ENCODE assay signal across 8 mouse cellular contexts in the genomic region with DNA sequence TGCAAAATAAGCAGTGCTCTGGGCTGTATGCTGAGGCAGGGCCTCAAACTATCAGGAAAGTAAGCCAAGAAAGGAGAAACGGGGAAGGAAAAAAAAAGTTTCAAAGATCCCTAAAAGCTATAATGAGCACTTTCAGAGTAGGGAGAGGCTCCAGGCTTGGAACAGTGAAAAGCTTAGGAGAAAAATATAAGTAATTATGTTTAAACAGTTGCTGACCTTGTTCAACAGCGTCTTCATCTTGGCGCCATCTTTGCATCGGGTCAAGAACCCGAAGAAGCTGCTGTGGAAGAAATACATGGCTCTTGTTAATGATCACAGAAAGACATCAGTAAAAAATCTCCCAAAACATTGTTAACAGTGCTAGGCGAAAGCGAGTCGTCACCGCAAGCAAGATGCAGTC. TPM values are rescaled to one million over a fixed set of nuclear protein-coding genes. Genes with fewer than 3 reads are reported as not detected.
DNase-seq lines count a peak whose midpoint lies in the region; ATAC-seq lines count a peak whose summit lies in the region.

No protein-coding gene starts in this region.

- no peak for DNase-seq in heart, postnatal 25 days (ENCODE audit: low spot score)
- DNase-seq in NIH3T3 (ENCODE audit: low read depth) = peak; percentile 18
- peak; percentile 6 for DNase-seq in gonadal fat pad, adult 2 months (ENCODE audit: low read depth)
- no peak for DNase-seq in ovary, postnatal 36 days (ENCODE audit: low spot score)
- DNase-seq in right cerebral cortex, postnatal 25 days = no peak
- no peak for DNase-seq in right cerebral cortex, postnatal 36 days (ENCODE audit: low spot score in 2 of 2)

- peak overlapping the region; percentile 52 for H3K4me3 ChIP-seq in heart, embryonic 12.5 days
- peak overlapping the region; percentile 61 for H3K4me3 ChIP-seq in liver, embryonic 16.5 days (ENCODE audit: low read depth, low read length)

- H3K27ac ChIP-seq in heart, embryonic 12.5 days (ENCODE audit: poor library complexity, severe bottlenecking) = peak overlapping the region; percentile 47
- peak overlapping the region; percentile 55 for H3K27ac ChIP-seq in liver, embryonic 16.5 days (ENCODE audit: low read length)

- H3K4me1 ChIP-seq in heart, embryonic 12.5 days (replicated peaks) = no peaks in the 10 kb centered on the region
- no peaks in the 10 kb centered on the region for H3K4me1 ChIP-seq in liver, embryonic 16.5 days (ENCODE audit: control insufficient read depth, low read depth, low read length)

- H3K4me2 ChIP-seq in heart, embryonic 12.5 days = peak overlapping the region; percentile 39
- H3K4me2 ChIP-seq in liver, embryonic 16.5 days (ENCODE audit: low read depth, low read length) = peak overlapping the region; percentile 32; the same call in 1 of the 2 replicates

- no peaks in the 10 kb centered on the region for H3K9me3 ChIP-seq in heart, embryonic 12.5 days (replicated peaks)
- no peaks in the 10 kb centered on the region for H3K9me3 ChIP-seq in liver, embryonic 16.5 days (replicated peaks; ENCODE audit: control insufficient read depth, low read length)

- 0% methylated on average over 9 of the region's 9 CpGs for WGBS in heart, embryonic 12.5 days
- WGBS in liver, embryonic 16.5 days (ENCODE audit: insufficient replicate concordance) = 6% methylated on average over 3 of the region's 9 CpGs

- H3K27me3 ChIP-seq in heart, embryonic 12.5 days (replicated peaks) = no peaks in the 10 kb centered on the region
- H3K27me3 ChIP-seq in liver, embryonic 16.5 days (ENCODE audit: control insufficient read depth, insufficient read depth, low read depth, low read length) = no peaks in the 10 kb centered on the region

- H3K36me3 ChIP-seq in heart, embryonic 12.5 days = no peaks in the 10 kb centered on the region
- H3K36me3 ChIP-seq in liver, embryonic 16.5 days (ENCODE audit: control insufficient read depth, insufficient read depth) = no peaks in the 10 kb centered on the region

- peak overlapping the region; percentile 67 for H3K9ac ChIP-seq in heart, embryonic 12.5 days
- peak overlapping the region; percentile 59 for H3K9ac ChIP-seq in liver, embryonic 16.5 days (ENCODE audit: low read depth, low read length)

- intact Hi-C loops in heart, postnatal 25 days (cut with DNase I) = no loop called here

- ATAC-seq in heart, embryonic 12.5 days (ENCODE audit: insufficient number of reproducible peaks, low FRiP score) = no peak
- no peak for ATAC-seq in liver, embryonic 16.5 days (ENCODE audit: low read depth)

RNA-seq across cellular contexts. Expression of gene Uty, which starts 0.6 kb away (rescaled TPM):
- polyA plus RNA-seq in heart, embryonic 12.5 days (2016; fragmentation: Nextera tagmentation; extraction: Ambion mirVana) = 11.0 and 11.3 TPM in 2 replicates
- 10 to 100 TPM in 1 of 2 experiments, not detected in 1; 20.0 TPM for total RNA-seq in heart, postnatal 25 days (2021)
- 5.6 and 6.9 TPM in 2 replicates for polyA plus RNA-seq in gonadal fat pad, adult 2 months (2012; rRNA removed)
- polyA plus RNA-seq in liver, embryonic 16.5 days (2015; fragmentation: Nextera tagmentation; extraction: Ambion mirVana) = 2.0 and 4.9 TPM in 2 replicates

RNA-seq across cellular contexts. Expression of gene Ddx3y, which starts 41.5 kb away (rescaled TPM):
- 19.4 and 20.8 TPM in 2 replicates for polyA plus RNA-seq in heart, embryonic 12.5 days (2016; fragmentation: Nextera tagmentation; extraction: Ambion mirVana)
- total RNA-seq in heart, postnatal 25 days (2021) = 10 to 100 TPM in 1 of 2 experiments, not detected in 1; 56.7 TPM
- 8.2 and 8.8 TPM in 2 replicates for polyA plus RNA-seq in gonadal fat pad, adult 2 months (2012; rRNA removed)
- polyA plus RNA-seq in liver, embryonic 16.5 days (2015; fragmentation: Nextera tagmentation; extraction: Ambion mirVana) = 6.4 and 13.6 TPM in 2 replicates

Comparison
In these comparisons a context has a peak if more than half of its experiments do, and no peak if none do; other contexts are left out.
1. DNase-seq: peak in NIH3T3 (single experiment) and gonadal fat pad, adult 2 months (single experiment); none in heart, postnatal 25 days (single experiment), ovary, postnatal 36 days (single experiment), right cerebral cortex, postnatal 25 days (single experiment) and right cerebral cortex, postnatal 36 days (0 of 2).